Mouse (Mus musculus): ENCODE measurements around the gene Adk. TPM values are rescaled to one million over a fixed set of nuclear protein-coding genes. Genes with fewer than 3 reads are reported as not detected.

Gene Adk
- polyA plus RNA-seq, 1 experiment from 2014 or later, result 203 TPM

GRCm38 (mm10) chr14:21178356-21178755 lies 126.0 kb downstream of the Adk start:
- no peak overlapping the region for H3K27ac ChIP-seq
- H3K4me2 ChIP-seq, result no peak overlapping the region
- H3K36me3 ChIP-seq, result no peaks in the 10 kb centered on the region
- no peaks in the 10 kb centered on the region for H3K4me1 ChIP-seq
- no peak for ATAC-seq (ENCODE audit: borderline replicate concordance, extremely low read depth, low FRiP score, low TSS enrichment)
- H3K9ac ChIP-seq, result no peak overlapping the region
- WGBS, result 79% methylated on average over 6 of the region's 6 CpGs
- no peak overlapping the region for H3K4me3 ChIP-seq
- no peaks in the 10 kb centered on the region for H3K9me3 ChIP-seq
- no peaks in the 10 kb centered on the region for H3K27me3 ChIP-seq

- no peak overlapping the region for H3K4me3 ChIP-seq
- ATAC-seq (ENCODE audit: borderline replicate concordance, extremely low read depth, low FRiP score, low TSS enrichment), result no peak
- H3K27ac ChIP-seq, result no peak overlapping the region
- H3K27me3 ChIP-seq, result no peaks in the 10 kb centered on the region
- no peaks in the 10 kb centered on the region for H3K9me3 ChIP-seq
- H3K4me2 ChIP-seq, result no peak overlapping the region
- H3K4me1 ChIP-seq, result no peaks in the 10 kb centered on the region
- WGBS, result 55% methylated on average over 3 of the region's 3 CpGs
- H3K36me3 ChIP-seq, result no peaks in the 10 kb centered on the region
- H3K9ac ChIP-seq, result no peak overlapping the region
Measured at GRCm38 (mm10) chr14:21181053-21181452, 128.7 kb downstream of the Adk start.

- no peak overlapping the region for H3K4me2 ChIP-seq
- H3K9ac ChIP-seq, result no peak overlapping the region
- no peak for ATAC-seq (ENCODE audit: borderline replicate concordance, extremely low read depth, low FRiP score, low TSS enrichment)
- H3K27ac ChIP-seq, result no peak overlapping the region
- no peak overlapping the region for H3K4me3 ChIP-seq
- no peaks in the 10 kb centered on the region for H3K9me3 ChIP-seq
- WGBS, result 60% methylated on average over 6 of the region's 6 CpGs
- 0 out of 2 replicates have a peak, but pooled peaks cover 7% of the 10 kb centered on the region for H3K4me1 ChIP-seq
- no peaks in the 10 kb centered on the region for H3K36me3 ChIP-seq
- H3K27me3 ChIP-seq, result no peaks in the 10 kb centered on the region
Measured at GRCm38 (mm10) chr14:21191966-21192365, 139.6 kb downstream of the Adk start.

GRCm38 (mm10) chr14:21192749-21193148 lies 140.4 kb downstream of the Adk start:
- 84% methylated on average over 3 of the region's 3 CpGs for WGBS

GRCm38 (mm10) chr14:21194336-21194735 lies 142.0 kb downstream of the Adk start:
- WGBS, result 54% methylated on average over 6 of the region's 6 CpGs
- ATAC-seq (ENCODE audit: borderline replicate concordance, extremely low read depth, low FRiP score, low TSS enrichment), result no peak
- Histone ChIP-seq H3K9ac (no peak overlapping the region), H3K4me1 (0 out of 2 replicates have a peak, but pooled peaks cover 7% of the 10 kb centered on the region), H3K36me3 (no peaks in the 10 kb centered on the region), H3K27me3 (no peaks in the 10 kb centered on the region), H3K4me2 (no peak overlapping the region), H3K27ac (no peak overlapping the region), H3K4me3 (no peak overlapping the region), H3K9me3 (no peaks in the 10 kb centered on the region)

More at GRCm38 (mm10) chr14:21192749-21193148, 140.4 kb downstream of the Adk start:
- H3K4me2 ChIP-seq, result no peak overlapping the region
- no peak overlapping the region for H3K27ac ChIP-seq
- no peak overlapping the region for H3K9ac ChIP-seq
- no peak overlapping the region for H3K4me3 ChIP-seq
- H3K36me3 ChIP-seq, result no peaks in the 10 kb centered on the region
- no peaks in the 10 kb centered on the region for H3K27me3 ChIP-seq
- ATAC-seq (ENCODE audit: borderline replicate concordance, extremely low read depth, low FRiP score, low TSS enrichment), result no peak
- 0 out of 2 replicates have a peak, but pooled peaks cover 7% of the 10 kb centered on the region for H3K4me1 ChIP-seq
- H3K9me3 ChIP-seq, result no peaks in the 10 kb centered on the region

GRCm38 (mm10) chr14:21200850-21201249 lies 148.5 kb downstream of the Adk start:
- WGBS, result 54% methylated on average over 3 of the region's 3 CpGs
- Histone ChIP-seq H3K36me3 (no peaks in the 10 kb centered on the region), H3K9ac (no peak overlapping the region), H3K9me3 (no peaks in the 10 kb centered on the region), H3K27ac (peak overlapping the region; percentile 10; the same call in 1 of the 2 replicates), H3K4me3 (no peak overlapping the region), H3K4me2 (no peak overlapping the region), H3K4me1 (no peaks in the 10 kb centered on the region), H3K27me3 (no peaks in the 10 kb centered on the region)
- no peak for ATAC-seq (ENCODE audit: borderline replicate concordance, extremely low read depth, low FRiP score, low TSS enrichment)

GRCm38 (mm10) chr14:21206472-21206871 lies 154.1 kb downstream of the Adk start:
- no peak overlapping the region for H3K9ac ChIP-seq
- H3K36me3 ChIP-seq, result no peaks in the 10 kb centered on the region
- no peak overlapping the region for H3K4me3 ChIP-seq
- no peak overlapping the region for H3K27ac ChIP-seq
- no peaks in the 10 kb centered on the region for H3K27me3 ChIP-seq
- no peaks in the 10 kb centered on the region; the same call in 1 of the 2 replicates for H3K4me1 ChIP-seq
- no peaks in the 10 kb centered on the region for H3K9me3 ChIP-seq
- WGBS, result 80% methylated on average over 4 of the region's 4 CpGs
- H3K4me2 ChIP-seq, result no peak overlapping the region
- no peak for ATAC-seq (ENCODE audit: borderline replicate concordance, extremely low read depth, low FRiP score, low TSS enrichment)

GRCm38 (mm10) chr14:21221574-21222138 lies 169.3 kb downstream of the Adk start:
- H3K36me3 ChIP-seq, result no peaks in the 10 kb centered on the region
- no peaks in the 10 kb centered on the region for H3K9me3 ChIP-seq
- 32% methylated on average over 5 of the region's 5 CpGs for WGBS
- no peaks in the 10 kb centered on the region for H3K27me3 ChIP-seq
- ATAC-seq (ENCODE audit: borderline replicate concordance, extremely low read depth, low FRiP score, low TSS enrichment), result no peak
- H3K4me3 ChIP-seq, result no peak overlapping the region
- H3K9ac ChIP-seq, result no peak overlapping the region
- H3K4me1 ChIP-seq, result no peaks in the 10 kb centered on the region
- H3K4me2 ChIP-seq, result no peak overlapping the region
- no peak overlapping the region for H3K27ac ChIP-seq

GRCm38 (mm10) chr14:21222206-21222605 lies 169.8 kb downstream of the Adk start:
- Histone ChIP-seq H3K9me3 (no peaks in the 10 kb centered on the region), H3K4me2 (no peak overlapping the region), H3K4me1 (no peaks in the 10 kb centered on the region), H3K27ac (no peak overlapping the region), H3K36me3 (no peaks in the 10 kb centered on the region), H3K9ac (no peak overlapping the region), H3K4me3 (no peak overlapping the region), H3K27me3 (no peaks in the 10 kb centered on the region)
- no peak for ATAC-seq (ENCODE audit: borderline replicate concordance, extremely low read depth, low FRiP score, low TSS enrichment)
- 65% methylated on average over 3 of the region's 3 CpGs for WGBS

GRCm38 (mm10) chr14:21223456-21223855 lies 171.1 kb downstream of the Adk start:
- H3K4me2 ChIP-seq, result no peak overlapping the region
- ATAC-seq (ENCODE audit: borderline replicate concordance, extremely low read depth, low FRiP score, low TSS enrichment), result no peak
- no peak overlapping the region for H3K27ac ChIP-seq
- no peak overlapping the region for H3K9ac ChIP-seq
- WGBS, result 66% methylated on average over 6 of the region's 6 CpGs
- no peaks in the 10 kb centered on the region for H3K36me3 ChIP-seq
- no peaks in the 10 kb centered on the region for H3K9me3 ChIP-seq
- H3K4me3 ChIP-seq, result no peak overlapping the region
- H3K4me1 ChIP-seq, result no peaks in the 10 kb centered on the region
- no peaks in the 10 kb centered on the region for H3K27me3 ChIP-seq

GRCm38 (mm10) chr14:21223971-21224635 lies 171.7 kb downstream of the Adk start:
- H3K4me2 ChIP-seq, result no peak overlapping the region
- WGBS, result 75% methylated on average over 3 of the region's 3 CpGs
- ATAC-seq (ENCODE audit: borderline replicate concordance, extremely low read depth, low FRiP score, low TSS enrichment), result no peak
- no peak overlapping the region for H3K27ac ChIP-seq
- H3K4me3 ChIP-seq, result no peak overlapping the region
- H3K9ac ChIP-seq, result no peak overlapping the region
- H3K9me3 ChIP-seq, result no peaks in the 10 kb centered on the region
- H3K4me1 ChIP-seq, result no peaks in the 10 kb centered on the region
- no peaks in the 10 kb centered on the region for H3K27me3 ChIP-seq
- no peaks in the 10 kb centered on the region for H3K36me3 ChIP-seq

- Histone ChIP-seq H3K4me2 (no peak overlapping the region), H3K36me3 (no peaks in the 10 kb centered on the region), H3K9ac (no peak overlapping the region), H3K9me3 (no peaks in the 10 kb centered on the region), H3K4me3 (no peak overlapping the region), H3K4me1 (no peaks in the 10 kb centered on the region), H3K27ac (no peak overlapping the region), H3K27me3 (no peaks in the 10 kb centered on the region)
- 69% methylated on average over 2 of the region's 2 CpGs for WGBS
- ATAC-seq (ENCODE audit: borderline replicate concordance, extremely low read depth, low FRiP score, low TSS enrichment), result no peak
Measured at GRCm38 (mm10) chr14:21237051-21237450, 184.7 kb downstream of the Adk start.

Data from lung, embryonic 15.5 days (tissue).